Mouse (Mus musculus): ENCODE results near the gene Guk1. TPM values are rescaled to one million over a fixed set of nuclear protein-coding genes. Genes with fewer than 3 reads are reported as not detected.

Gene Guk1
- polyA plus RNA-seq, 1 experiment from 2014 or later: 141 TPM

DNA sequence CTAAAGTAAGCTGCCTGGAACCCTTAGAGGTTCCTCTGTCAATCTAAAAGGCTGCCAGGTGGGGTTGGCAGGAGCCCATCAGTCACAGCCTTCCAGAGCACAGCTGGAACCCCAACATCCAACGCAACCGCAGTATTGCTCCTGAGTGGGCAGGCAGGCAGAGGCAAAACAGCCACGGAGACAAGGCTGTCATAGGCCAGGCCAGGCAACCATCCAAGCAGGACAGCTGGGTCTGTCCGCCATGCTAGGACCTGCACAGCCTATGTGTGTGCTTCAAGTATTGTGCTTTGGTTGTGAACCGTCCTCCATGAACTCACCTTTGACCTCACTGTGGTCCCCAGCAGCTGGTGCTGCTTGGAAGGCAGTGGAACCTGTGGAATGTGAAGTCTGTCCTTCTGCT, 36.1 kb downstream of the Guk1 start:
- Histone ChIP-seq H3K27ac (ENCODE audit: low read length) (no peak overlapping the region), H3K27me3 (ENCODE audit: insufficient read depth, low read length) (no peaks in the 10 kb centered on the region), H3K4me3 (ENCODE audit: low read length) (no peak overlapping the region), H3K4me2 (replicated peaks; ENCODE audit: low read depth, low read length) (no peak overlapping the region), H3K9me3 (ENCODE audit: low read length) (no peaks in the 10 kb centered on the region), H3K36me3 (ENCODE audit: insufficient read depth, low read length) (peaks cover 18% of the 10 kb centered on the region), H3K4me1 (ENCODE audit: insufficient read depth, low read length) (no peaks in the 10 kb centered on the region), H3K9ac (replicated peaks; ENCODE audit: low read length) (no peak overlapping the region)
- ATAC-seq (ENCODE audit: low FRiP score, low TSS enrichment): 0 out of 2 replicates have a peak, but pooled peaks have one; percentile 35
- 91% methylated on average over 5 of the region's 5 CpGs for WGBS

DNA sequence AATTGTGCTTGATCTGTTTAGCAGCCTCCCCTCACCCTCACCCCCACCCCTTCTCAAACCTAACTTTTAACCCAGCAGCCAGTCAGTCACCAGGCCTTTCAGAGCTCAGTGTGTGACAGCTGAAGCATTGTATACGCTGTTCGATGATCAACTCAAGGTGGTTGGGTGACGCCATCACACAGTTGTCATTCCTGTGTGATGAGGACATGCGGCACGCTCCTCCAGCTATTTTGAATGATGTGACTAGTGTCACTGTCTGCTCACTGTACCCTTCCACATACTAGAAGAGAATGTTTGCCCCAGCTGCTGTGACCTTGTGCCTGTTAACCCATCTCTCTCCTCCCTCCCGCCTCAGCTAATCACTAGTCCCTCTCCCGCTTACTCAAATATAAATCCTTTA, 37.8 kb downstream of the Guk1 start:
- Histone ChIP-seq H3K27me3 (ENCODE audit: insufficient read depth, low read length) (no peaks in the 10 kb centered on the region), H3K4me1 (ENCODE audit: insufficient read depth, low read length) (no peaks in the 10 kb centered on the region), H3K9ac (replicated peaks; ENCODE audit: low read length) (no peak overlapping the region), H3K36me3 (ENCODE audit: insufficient read depth, low read length) (peaks cover 18% of the 10 kb centered on the region), H3K4me3 (ENCODE audit: low read length) (no peak overlapping the region), H3K27ac (ENCODE audit: low read length) (no peak overlapping the region), H3K4me2 (replicated peaks; ENCODE audit: low read depth, low read length) (no peak overlapping the region), H3K9me3 (ENCODE audit: low read length) (no peaks in the 10 kb centered on the region)
- ATAC-seq (ENCODE audit: low FRiP score, low TSS enrichment): no peak
- WGBS: 84% methylated on average over 7 of the region's 7 CpGs

DNA sequence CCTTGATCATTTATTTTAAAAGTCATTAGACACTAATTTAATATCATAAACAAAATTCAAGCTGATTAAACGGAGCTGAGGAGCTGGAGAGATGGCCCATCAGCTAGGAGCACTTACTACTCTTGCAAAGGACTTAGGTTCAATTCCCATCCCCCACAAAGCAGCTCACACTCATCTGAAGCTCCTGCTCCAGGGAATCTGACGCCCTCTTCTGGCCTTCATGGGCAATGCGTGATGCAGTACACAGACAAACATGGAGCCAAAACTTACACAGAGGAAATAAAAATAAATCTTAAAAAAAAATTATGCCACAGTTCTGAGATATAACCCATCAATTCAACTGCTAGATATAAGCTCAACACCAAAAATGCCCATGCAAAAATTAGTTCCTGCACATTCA, 40.3 kb downstream of the Guk1 start:
- H3K9me3 ChIP-seq (ENCODE audit: low read length): no peaks in the 10 kb centered on the region
- H3K36me3 ChIP-seq (ENCODE audit: insufficient read depth, low read length): peaks cover 9% of the 10 kb centered on the region; the same call in 1 of the 2 replicates
- no peaks in the 10 kb centered on the region for H3K27me3 ChIP-seq (ENCODE audit: insufficient read depth, low read length)
- H3K4me1 ChIP-seq (ENCODE audit: insufficient read depth, low read length): no peaks in the 10 kb centered on the region
- H3K4me3 ChIP-seq (ENCODE audit: low read length): no peak overlapping the region
- no peak overlapping the region for H3K4me2 ChIP-seq (replicated peaks; ENCODE audit: low read depth, low read length)
- WGBS: 32% methylated on average over 3 of the region's 3 CpGs
- no peak for ATAC-seq (ENCODE audit: low FRiP score, low TSS enrichment)
- no peak overlapping the region for H3K27ac ChIP-seq (ENCODE audit: low read length)
- H3K9ac ChIP-seq (replicated peaks; ENCODE audit: low read length): no peak overlapping the region

DNA sequence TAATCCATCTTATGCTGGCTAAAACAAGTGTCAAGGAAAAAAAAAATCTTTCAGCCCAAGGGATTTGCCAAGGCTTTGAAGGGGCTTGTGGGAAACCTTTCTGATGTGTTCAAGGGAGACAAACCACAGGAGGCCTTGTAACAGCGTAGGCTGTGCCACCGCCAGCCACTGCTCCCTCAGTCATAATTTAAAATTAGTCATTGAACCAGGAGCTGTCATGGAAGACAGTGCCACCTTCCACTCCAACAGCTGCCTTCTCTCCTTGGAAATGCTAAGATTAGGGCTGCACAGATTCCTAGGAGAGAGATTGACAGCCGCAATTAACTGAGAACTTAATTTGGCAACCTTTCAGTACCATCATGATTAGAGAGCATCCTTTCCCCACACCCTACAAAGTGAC, 42.7 kb downstream of the Guk1 start:
- WGBS: 82% methylated on average over 3 of the region's 3 CpGs
- no peaks in the 10 kb centered on the region for H3K9me3 ChIP-seq (ENCODE audit: low read length)
- H3K4me3 ChIP-seq (ENCODE audit: low read length): no peak overlapping the region
- H3K4me2 ChIP-seq (replicated peaks; ENCODE audit: low read depth, low read length): no peak overlapping the region
- no peak overlapping the region for H3K9ac ChIP-seq (replicated peaks; ENCODE audit: low read length)
- no peak overlapping the region for H3K27ac ChIP-seq (ENCODE audit: low read length)
- no peak for ATAC-seq (ENCODE audit: low FRiP score, low TSS enrichment)
- no peaks in the 10 kb centered on the region for H3K4me1 ChIP-seq (ENCODE audit: insufficient read depth, low read length)
- no peaks in the 10 kb centered on the region for H3K27me3 ChIP-seq (ENCODE audit: insufficient read depth, low read length)
- H3K36me3 ChIP-seq (ENCODE audit: insufficient read depth, low read length): no peaks in the 10 kb centered on the region

DNA sequence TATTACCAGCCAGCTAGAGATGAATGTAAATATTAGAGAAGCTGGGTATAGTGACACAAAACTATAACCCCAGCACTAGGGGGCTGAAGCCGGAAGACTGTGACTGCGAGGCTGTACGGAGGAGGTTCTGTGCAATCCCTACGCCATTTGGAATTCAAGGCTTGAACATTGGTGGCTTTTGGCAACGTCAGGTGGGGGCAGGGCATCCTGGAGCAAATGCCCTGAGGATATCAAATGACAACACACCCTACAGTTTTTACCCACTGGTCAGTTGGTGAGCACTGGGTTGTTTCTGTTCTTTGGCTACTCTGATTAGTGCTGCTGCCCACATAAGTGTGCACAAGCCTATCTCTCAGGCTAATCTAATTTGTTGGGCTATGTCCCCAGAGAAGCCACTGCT, 49.0 kb downstream of the Guk1 start:
- H3K9ac ChIP-seq (replicated peaks; ENCODE audit: low read length): no peak overlapping the region
- ATAC-seq (ENCODE audit: low FRiP score, low TSS enrichment): no peak
- H3K4me1 ChIP-seq (ENCODE audit: insufficient read depth, low read length): 0 out of 2 replicates have a peak, but pooled peaks cover 3% of the 10 kb centered on the region
- H3K9me3 ChIP-seq (ENCODE audit: low read length): no peaks in the 10 kb centered on the region
- H3K27me3 ChIP-seq (ENCODE audit: insufficient read depth, low read length): no peaks in the 10 kb centered on the region
- no peak overlapping the region for H3K27ac ChIP-seq (ENCODE audit: low read length)
- WGBS: 64% methylated on average over 5 of the region's 5 CpGs
- H3K4me2 ChIP-seq (replicated peaks; ENCODE audit: low read depth, low read length): no peak overlapping the region
- H3K4me3 ChIP-seq (ENCODE audit: low read length): no peak overlapping the region
- H3K36me3 ChIP-seq (ENCODE audit: insufficient read depth, low read length): no peaks in the 10 kb centered on the region

DNA sequence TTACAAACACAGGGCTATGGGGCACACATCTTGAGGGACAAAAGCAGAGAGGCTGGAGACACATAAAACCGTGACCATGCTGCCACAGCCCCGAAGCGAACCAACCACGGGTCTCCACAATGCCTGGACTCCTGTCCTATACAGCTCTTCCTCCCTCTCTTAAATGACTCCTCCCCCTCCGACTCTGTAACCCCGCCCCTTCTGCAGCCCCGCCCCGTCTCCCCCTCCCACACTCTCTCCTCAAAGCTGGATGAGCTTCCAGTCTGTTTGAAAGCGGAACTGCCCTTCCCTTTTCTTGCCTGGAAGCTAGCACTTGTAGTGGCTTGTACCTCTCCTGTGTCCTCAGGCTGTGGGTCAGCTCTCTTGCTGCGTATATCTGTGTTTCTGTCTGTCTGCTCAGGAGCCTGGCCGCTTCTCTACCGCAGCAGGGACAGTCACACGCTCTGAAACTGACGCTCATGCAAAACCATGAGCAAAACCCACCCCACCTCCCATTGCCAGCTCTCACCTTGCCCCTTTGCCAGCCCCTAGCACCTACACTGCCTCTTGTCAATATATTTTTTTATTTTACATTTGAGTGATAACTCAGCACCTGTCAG, 50.1 kb downstream of the Guk1 start:
- WGBS: 9% methylated on average over 12 of the region's 14 CpGs
- ATAC-seq (ENCODE audit: low FRiP score, low TSS enrichment): peak; percentile 57; the same call in 1 of the 2 replicates
- peak overlapping the region; percentile 41 for H3K4me2 ChIP-seq (replicated peaks; ENCODE audit: low read depth, low read length)
- H3K36me3 ChIP-seq (ENCODE audit: insufficient read depth, low read length): no peaks in the 10 kb centered on the region
- no peaks in the 10 kb centered on the region for H3K9me3 ChIP-seq (ENCODE audit: low read length)
- 0 out of 2 replicates have a peak overlapping the region, but pooled peaks have one; percentile 35 for H3K9ac ChIP-seq (replicated peaks; ENCODE audit: low read length)
- peaks cover 6% of the 10 kb centered on the region for H3K27me3 ChIP-seq (ENCODE audit: insufficient read depth, low read length)
- H3K4me3 ChIP-seq (ENCODE audit: low read length): peak overlapping the region; percentile 22; the same call in 1 of the 2 replicates
- H3K4me1 ChIP-seq (ENCODE audit: insufficient read depth, low read length): 0 out of 2 replicates have a peak, but pooled peaks cover 3% of the 10 kb centered on the region
- H3K27ac ChIP-seq (ENCODE audit: low read length): no peak overlapping the region

DNA sequence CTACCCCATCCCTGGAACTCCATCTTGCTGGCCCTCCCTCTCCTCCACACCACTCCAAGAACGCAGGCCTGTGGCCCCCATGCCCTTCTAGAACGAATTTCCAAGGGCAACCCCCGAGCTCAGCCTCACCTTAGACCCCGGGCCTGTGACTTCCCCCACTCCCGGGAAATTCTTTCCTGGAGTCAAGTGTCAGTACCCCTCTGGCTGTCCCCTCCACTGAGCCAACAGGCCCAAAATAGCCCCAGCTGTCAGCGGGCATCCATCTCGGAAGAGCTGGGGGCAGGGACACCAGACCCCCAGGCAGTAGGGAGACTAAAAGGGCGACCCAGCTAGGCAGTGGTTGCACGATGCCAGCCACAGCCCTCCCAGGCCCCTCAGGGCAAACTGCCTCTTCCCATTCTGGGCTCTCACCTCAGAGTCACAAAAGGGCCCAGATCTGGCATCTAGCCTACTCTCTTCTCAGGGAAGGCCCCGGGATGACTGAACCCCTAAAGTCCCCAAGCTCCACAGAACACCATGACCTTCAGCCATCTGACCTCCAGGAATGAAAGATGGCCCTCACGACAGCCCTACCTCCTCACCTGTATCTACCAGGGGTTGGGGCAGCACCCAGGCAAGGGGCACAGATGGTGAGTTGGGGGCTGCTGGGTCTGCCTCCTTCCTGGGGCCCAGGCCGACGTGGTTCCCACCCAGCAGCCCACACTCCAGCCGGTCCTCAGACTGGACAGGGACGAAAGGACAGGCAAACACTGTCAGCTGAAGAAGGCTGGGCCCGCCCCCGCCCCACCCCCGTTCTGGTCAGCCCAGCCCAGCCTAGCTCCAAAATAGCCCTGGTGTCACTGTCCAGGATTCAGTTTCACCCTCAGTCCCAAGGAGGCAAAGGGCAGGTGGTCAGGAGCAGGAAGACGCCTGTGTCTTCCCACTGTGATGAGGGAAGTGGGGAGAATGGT, 53.2 kb downstream of the Guk1 start:
- no peaks in the 10 kb centered on the region for H3K9me3 ChIP-seq (ENCODE audit: low read length)
- no peak for ATAC-seq (ENCODE audit: low FRiP score, low TSS enrichment)
- H3K27me3 ChIP-seq (ENCODE audit: insufficient read depth, low read length): peaks cover 36% of the 10 kb centered on the region

DNA sequence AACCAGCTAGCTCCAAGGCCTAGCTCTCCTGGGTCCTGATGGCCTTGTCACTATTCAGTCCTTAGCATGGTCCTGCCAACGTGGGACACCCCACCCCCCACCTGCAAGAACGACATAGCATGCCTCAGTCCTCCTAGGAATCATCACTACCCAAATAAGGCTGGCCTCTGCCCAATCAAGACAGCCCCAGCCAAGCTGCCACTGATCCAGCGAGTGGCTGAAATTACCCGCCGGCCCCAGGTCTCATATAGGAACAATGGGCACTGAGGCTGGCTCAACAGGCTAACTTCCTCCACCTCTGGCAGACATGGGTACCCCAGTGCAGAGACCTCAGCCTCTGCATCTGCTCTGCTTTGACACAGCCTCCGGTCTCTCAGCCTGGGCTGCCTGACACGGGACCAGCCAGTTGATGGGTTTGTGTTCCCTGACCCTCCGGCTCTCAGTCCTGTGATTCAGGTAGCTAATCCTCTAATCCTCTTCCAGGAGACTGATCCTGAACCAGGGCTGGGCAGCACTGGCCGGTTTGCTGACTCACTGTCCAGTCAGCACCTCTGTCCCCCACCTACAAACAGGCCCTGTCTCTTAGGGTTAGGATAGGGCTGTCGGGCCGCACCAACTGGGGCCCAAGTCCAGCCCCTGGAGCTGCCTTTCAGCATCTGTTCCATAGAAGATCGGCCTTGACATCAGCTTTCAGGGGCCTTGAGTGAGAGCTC, 54.9 kb downstream of the Guk1 start:
- no peak overlapping the region for H3K27ac ChIP-seq (ENCODE audit: low read length)
- no peaks in the 10 kb centered on the region for H3K36me3 ChIP-seq (ENCODE audit: insufficient read depth, low read length)
- 79% methylated on average over 12 of the region's 12 CpGs for WGBS
- no peak overlapping the region for H3K9ac ChIP-seq (replicated peaks; ENCODE audit: low read length)
- no peak overlapping the region for H3K4me3 ChIP-seq (ENCODE audit: low read length)
- peaks cover 50% of the 10 kb centered on the region for H3K27me3 ChIP-seq (ENCODE audit: insufficient read depth, low read length)
- H3K4me1 ChIP-seq (ENCODE audit: insufficient read depth, low read length): peaks cover 14% of the 10 kb centered on the region
- H3K4me2 ChIP-seq (replicated peaks; ENCODE audit: low read depth, low read length): no peak overlapping the region
- no peak for ATAC-seq (ENCODE audit: low FRiP score, low TSS enrichment)
- no peaks in the 10 kb centered on the region for H3K9me3 ChIP-seq (ENCODE audit: low read length)

More for the DNA sequence above, 53.2 kb downstream of the Guk1 start:
- H3K4me1 ChIP-seq (ENCODE audit: insufficient read depth, low read length): peaks cover 15% of the 10 kb centered on the region
- no peaks in the 10 kb centered on the region for H3K36me3 ChIP-seq (ENCODE audit: insufficient read depth, low read length)
- H3K9ac ChIP-seq (replicated peaks; ENCODE audit: low read length): no peak overlapping the region
- H3K4me3 ChIP-seq (ENCODE audit: low read length): no peak overlapping the region
- H3K4me2 ChIP-seq (replicated peaks; ENCODE audit: low read depth, low read length): no peak overlapping the region
- H3K27ac ChIP-seq (ENCODE audit: low read length): no peak overlapping the region
- 36% methylated on average over 19 of the region's 19 CpGs for WGBS

DNA sequence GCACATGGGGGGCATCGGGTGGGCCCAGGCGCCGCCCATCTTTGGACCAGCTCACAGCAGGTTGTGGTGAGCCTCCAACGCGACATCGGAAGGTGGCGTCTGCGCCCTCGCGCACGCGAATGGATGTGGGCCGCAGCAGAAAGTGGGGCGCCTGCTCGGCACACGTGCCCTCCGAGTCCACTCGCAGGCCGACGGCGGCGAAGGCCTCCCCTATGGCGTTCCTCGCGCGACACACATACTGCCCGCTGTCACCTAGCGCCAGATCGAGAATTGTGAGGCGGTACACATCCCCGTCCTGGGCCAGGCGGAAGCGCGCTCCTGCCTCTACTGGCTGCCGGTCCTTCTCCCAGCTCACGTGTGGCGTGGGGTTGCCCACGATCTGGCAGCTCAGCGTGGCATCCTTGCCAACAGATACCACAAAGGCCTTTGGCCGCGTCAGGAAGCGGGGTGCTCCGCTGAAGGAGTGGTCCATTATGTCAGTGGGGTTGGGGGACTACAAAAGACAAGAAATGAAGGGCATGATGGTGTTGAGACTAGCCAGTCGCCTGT, 56.0 kb downstream of the Guk1 start, which contains the start of gene Obscn:
Gene Obscn (minus strand): TSS at position 499 of the 549 bp plus-strand sequence.
- peak within 1 kb of the TSS; percentile 48 for H3K4me2 ChIP-seq (replicated peaks; ENCODE audit: low read depth, low read length)
- H3K4me3 ChIP-seq (ENCODE audit: low read length): peak within 1 kb of the TSS; percentile 36
- H3K27me3 ChIP-seq (ENCODE audit: insufficient read depth, low read length): peaks cover 50% of the 10 kb centered on the region
- H3K9ac ChIP-seq (replicated peaks; ENCODE audit: low read length): no peak within 1 kb of the TSS
- no peaks in the 10 kb centered on the region for H3K9me3 ChIP-seq (ENCODE audit: low read length)
- no peaks in the 10 kb centered on the region for H3K36me3 ChIP-seq (ENCODE audit: insufficient read depth, low read length)
- 13% methylated on average over 43 of the region's 44 CpGs for WGBS
- ATAC-seq (ENCODE audit: low FRiP score, low TSS enrichment): no peak
- peaks cover 12% of the 10 kb centered on the region for H3K4me1 ChIP-seq (ENCODE audit: insufficient read depth, low read length)
- H3K27ac ChIP-seq (ENCODE audit: low read length): no peak within 1 kb of the TSS

All from kidney, embryonic 16.5 days (tissue).